ENCODE assay signal across 8 mouse cellular contexts in the genomic region with DNA sequence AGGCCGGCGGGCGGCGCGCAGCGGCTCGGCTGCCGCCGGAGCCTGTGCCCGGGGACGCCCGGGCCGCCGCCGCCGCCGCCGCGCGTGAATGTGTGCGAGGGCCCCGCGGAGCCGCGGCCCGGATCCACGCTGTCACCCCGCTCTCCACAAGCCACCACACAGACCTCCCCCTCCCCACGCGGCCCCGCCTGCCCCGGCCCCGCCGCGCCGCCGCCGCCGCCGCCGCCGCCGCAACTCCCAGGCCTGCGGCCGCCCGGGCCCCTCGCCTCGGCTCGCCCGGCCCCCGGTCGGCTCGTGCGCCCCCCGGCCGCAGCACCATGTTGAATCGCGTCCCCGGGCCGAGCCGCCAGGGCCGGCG. TPM values are rescaled to one million over a fixed set of nuclear protein-coding genes. Genes with fewer than 3 reads are reported as not detected.
A peak's percentile ranks its signal among the peaks of the same experiment; 100 is the strongest.
DNase-seq lines count a peak whose midpoint lies in the region; ATAC-seq and TF ChIP-seq lines count a peak whose summit lies in the region.

No protein-coding gene starts in this region.

- TF ChIP-seq CTCF in bone marrow macrophage, adult 2 months (IDR thresholded peaks at IDR 0.05; ENCODE audit: low read depth, low read length), result no peak

- H3K27me3 ChIP-seq in kidney, embryonic 16.5 days (ENCODE audit: insufficient read depth, low read length), result no peaks in the 10 kb centered on the region
- no peaks in the 10 kb centered on the region for H3K27me3 ChIP-seq in hindbrain, embryonic 12.5 days
- H3K27me3 ChIP-seq in midbrain, embryonic 13.5 days, result no peaks in the 10 kb centered on the region

- H3K4me2 ChIP-seq in kidney, embryonic 16.5 days (replicated peaks; ENCODE audit: low read depth, low read length), result peak overlapping the region; percentile 70
- H3K4me2 ChIP-seq in hindbrain, embryonic 12.5 days (replicated peaks), result peak overlapping the region; percentile 85
- peak overlapping the region; percentile 92 for H3K4me2 ChIP-seq in midbrain, embryonic 13.5 days (replicated peaks)

- H3K36me3 ChIP-seq in kidney, embryonic 16.5 days (ENCODE audit: insufficient read depth, low read length), result no peaks in the 10 kb centered on the region
- H3K36me3 ChIP-seq in hindbrain, embryonic 12.5 days, result no peaks in the 10 kb centered on the region
- no peaks in the 10 kb centered on the region for H3K36me3 ChIP-seq in midbrain, embryonic 13.5 days

- ATAC-seq in kidney, embryonic 16.5 days (ENCODE audit: low FRiP score, low TSS enrichment), result peak; percentile 25
- ATAC-seq in hindbrain, embryonic 12.5 days (ENCODE audit: low FRiP score), result peak; percentile 36
- peak; percentile 50 for ATAC-seq in midbrain, embryonic 13.5 days

- H3K9me3 ChIP-seq in kidney, embryonic 16.5 days (ENCODE audit: low read length), result no peaks in the 10 kb centered on the region
- H3K9me3 ChIP-seq in hindbrain, embryonic 12.5 days (replicated peaks), result no peaks in the 10 kb centered on the region
- H3K9me3 ChIP-seq in midbrain, embryonic 13.5 days, result no peaks in the 10 kb centered on the region

- H3K4me3 ChIP-seq in kidney, embryonic 16.5 days (ENCODE audit: low read length), result peak overlapping the region; percentile 95
- H3K4me3 ChIP-seq in bone marrow macrophage, adult 2 months (ENCODE audit: insufficient read depth, low read length), result peak overlapping the region; percentile 97
- peak overlapping the region; percentile 95 for H3K4me3 ChIP-seq in hindbrain, embryonic 12.5 days
- peak overlapping the region; percentile 94 for H3K4me3 ChIP-seq in midbrain, embryonic 13.5 days (replicated peaks)

- DNase-seq in kidney, postnatal 36 days, result no peak
- DNase-seq in Muller cell, postnatal 12 days (ENCODE audit: inconsistent ontology term), result no peak
- no peak for DNase-seq in cerebellum, adult 8-10 months
- DNase-seq in thymus, postnatal 36 days, result no peak

- 0% methylated on average over 3 of the region's 63 CpGs for WGBS in kidney, embryonic 16.5 days
- 1% methylated on average over 22 of the region's 63 CpGs for WGBS in hindbrain, embryonic 12.5 days
- WGBS in midbrain, embryonic 13.5 days, result 0% methylated on average over 32 of the region's 63 CpGs

- peak overlapping the region; percentile 100 for H3K9ac ChIP-seq in kidney, embryonic 16.5 days (replicated peaks; ENCODE audit: low read length)
- H3K9ac ChIP-seq in hindbrain, embryonic 12.5 days, result peak overlapping the region; percentile 99
- H3K9ac ChIP-seq in midbrain, embryonic 13.5 days (replicated peaks), result peak overlapping the region; percentile 99

- H3K4me1 ChIP-seq in kidney, embryonic 16.5 days (ENCODE audit: insufficient read depth, low read length), result peaks cover 31% of the 10 kb centered on the region
- peaks cover 11% of the 10 kb centered on the region for H3K4me1 ChIP-seq in bone marrow macrophage, adult 2 months (ENCODE audit: control insufficient read depth, insufficient read depth, low read length)
- H3K4me1 ChIP-seq in hindbrain, embryonic 12.5 days, result peaks cover 26% of the 10 kb centered on the region
- peaks cover 32% of the 10 kb centered on the region for H3K4me1 ChIP-seq in midbrain, embryonic 13.5 days (replicated peaks)

- no peak for TF ChIP-seq POLR2A in bone marrow macrophage, adult 2 months (IDR thresholded peaks at IDR 0.05; ENCODE audit: borderline replicate concordance, low read depth, low read length)

- peak overlapping the region; percentile 100 for H3K27ac ChIP-seq in kidney, embryonic 16.5 days (ENCODE audit: low read length)
- peak overlapping the region; percentile 97 for H3K27ac ChIP-seq in bone marrow macrophage, adult 2 months (ENCODE audit: insufficient read depth, low read depth, low read length)
- peak overlapping the region; percentile 100 for H3K27ac ChIP-seq in hindbrain, embryonic 12.5 days
- H3K27ac ChIP-seq in midbrain, embryonic 13.5 days, result peak overlapping the region; percentile 100

RNA-seq across cellular contexts. Expression of gene Arid2, which starts 0.4 kb away (rescaled TPM):
- 24.0 and 25.9 TPM in 2 replicates for polyA plus RNA-seq in kidney, embryonic 16.5 days (2015; fragmentation: Nextera tagmentation; extraction: Ambion mirVana)
- 14.5 and 17.4 TPM in 2 replicates for polyA plus RNA-seq in bone marrow macrophage, adult 2 months (2012; ENCODE audit: insufficient read depth, insufficient read length, missing spikeins)
- polyA plus RNA-seq in hindbrain, embryonic 12.5 days (2016; fragmentation: Nextera tagmentation; extraction: Ambion mirVana), result 34.4 and 37.3 TPM in 2 replicates
- polyA plus RNA-seq in midbrain, embryonic 13.5 days (2015; fragmentation: Nextera tagmentation; extraction: Ambion mirVana), result 29.3 and 29.6 TPM in 2 replicates
